Mouse (Mus musculus) C3H10T1/2 (cell line): ENCODE results near the gene Tmod1. TPM values are rescaled to one million over a fixed set of nuclear protein-coding genes. Genes with fewer than 3 reads are reported as not detected.

Source experiments
- polyA plus RNA-seq, 2 experiments: library from polyadenylated mRNA; unstranded; fragments of >200 nt; fragmentation: generic; extraction: Trizol; gene quantifications; one replicate each; pipeline ENCODE4 v1.2.1; 2012; ENCODE audit warnings: missing spikeins in 2 of 2

The Tmod1 gene
- 1 to 10 TPM; 1.3 to 2.3 TPM for polyA plus RNA-seq

GRCm38 (mm10) chr4:46038892-46039751 lies at the start of gene Tmod1:
Gene Tmod1 (plus strand): TSS chr4:46038935.

GRCm38 (mm10) chr4:46138287-46139222 lies 99.8 kb downstream of the Tmod1 start, which contains the start of the genes Ncbp1 and Tstd2:
Gene Ncbp1 (plus strand): TSS chr4:46138613.
Gene Tstd2 (minus strand): TSS chr4:46138694.

Other genes starting within 250 kb of the Tmod1 start
- not detected for gene Aldh1b1, start 239.9 kb upstream of the Tmod1 start, polyA plus RNA-seq
- gene Igfbpl1, start 212.0 kb upstream of the Tmod1 start, polyA plus RNA-seq: not detected
- not detected for gene Stra6l, start 190.3 kb upstream of the Tmod1 start, polyA plus RNA-seq
- under 1 TPM; 0.05 to 0.19 TPM for gene Ccdc180, start 148.6 kb upstream of the Tmod1 start, polyA plus RNA-seq
- gene Tdrd7, start 73.6 kb upstream of the Tmod1 start, polyA plus RNA-seq: 10 to 100 TPM in 1 of 2 experiments, 1 to 10 TPM in 1; 5.8 to 32.5 TPM
- 10 to 100 TPM; 22.9 to 36.7 TPM for gene Ncbp1, start 99.7 kb downstream of the Tmod1 start, polyA plus RNA-seq
- gene Tstd2, start 99.8 kb downstream of the Tmod1 start, polyA plus RNA-seq: 10 to 100 TPM in 1 of 2 experiments, 1 to 10 TPM in 1; 1.8 to 13.4 TPM
- 10 to 100 TPM in 1 of 2 experiments, 1 to 10 TPM in 1; 4.5 to 44.3 TPM for gene Xpa, start 157.4 kb downstream of the Tmod1 start, polyA plus RNA-seq